Mouse (Mus musculus): ENCODE results near the gene Eif2ak1. TPM values are rescaled to one million over a fixed set of nuclear protein-coding genes. Genes with fewer than 3 reads are reported as not detected.
"Not testable (repeated sequence)": the region's sequence is repeated elsewhere in the genome, so short reads cannot be mapped to it uniquely, and the experiment has no call there.

Eif2ak1 gene
- 45.6 and 49.5 TPM in 2 replicates for polyA plus RNA-seq (2015; fragmentation: Nextera tagmentation; extraction: Ambion mirVana)

DNA sequence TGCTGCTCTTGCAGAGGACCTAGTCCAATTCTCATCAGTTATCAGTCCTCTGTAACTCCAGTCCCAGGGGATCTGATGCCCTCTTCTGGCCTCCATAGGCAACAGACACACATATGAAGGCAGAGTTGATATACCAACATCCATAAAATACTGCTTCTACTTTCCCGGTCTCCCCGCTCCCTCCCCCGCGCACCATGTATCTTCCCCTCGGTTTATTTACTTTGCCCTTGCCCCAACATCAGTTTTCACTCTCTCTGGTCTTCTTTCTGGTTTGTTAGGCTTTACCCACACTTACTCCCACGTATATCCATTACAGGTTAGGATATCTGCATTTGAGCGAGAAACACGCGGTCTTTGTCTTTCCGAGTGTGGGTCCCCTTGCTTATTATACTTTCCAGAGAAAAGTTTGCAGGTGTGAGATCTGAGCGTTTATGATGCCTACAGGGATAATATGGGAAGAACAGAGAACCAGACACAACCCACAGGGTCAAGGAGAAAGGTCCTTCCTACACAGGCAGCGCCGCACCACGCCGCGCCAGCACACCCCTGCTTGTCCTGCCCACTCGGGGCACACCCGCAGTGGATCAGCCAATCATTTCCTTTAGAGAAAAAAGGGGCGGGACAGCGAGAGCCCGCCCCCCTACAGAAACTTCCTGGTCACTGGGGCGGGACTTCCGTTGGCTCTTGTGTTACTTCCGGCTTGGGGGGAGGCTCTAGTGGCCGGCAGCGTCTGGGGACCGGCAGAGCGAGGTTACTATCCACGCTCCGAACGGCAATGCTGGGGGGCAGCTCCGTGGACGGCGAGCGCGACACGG lies at the start of gene Eif2ak1:
TSS of gene Eif2ak1 (plus strand) at position 673 of the 815 bp plus-strand sequence.
- H3K27ac ChIP-seq (ENCODE audit: low read depth): peak within 1 kb of the TSS; percentile 97
- 0% methylated on average over 37 of the region's 37 CpGs for WGBS (ENCODE audit: insufficient replicate concordance)
- H3K9me3 ChIP-seq (ENCODE audit: low read length): no peaks in the 10 kb centered on the region
- DNase-seq (peak; percentile 96), ATAC-seq (peak; percentile 93)
- 0 out of 2 replicates have a peak, but pooled peaks cover 2% of the 10 kb centered on the region for H3K36me3 ChIP-seq (replicated peaks; ENCODE audit: insufficient read depth, low read length)
- H3K4me3 ChIP-seq (ENCODE audit: low read depth, low read length): peak within 1 kb of the TSS; percentile 88
- TF ChIP-seq EP300 (IDR thresholded peaks at IDR 0.05; ENCODE audit: low read depth): peak; percentile 54; the same call in 1 of the 2 replicates
- TF ChIP-seq CTCF (IDR thresholded peaks at IDR 0.05; ENCODE audit: low read depth): peak; percentile 77
- H3K4me2 ChIP-seq (ENCODE audit: low read depth, low read length): peak within 1 kb of the TSS; percentile 88
- H3K9ac ChIP-seq (replicated peaks): peak within 1 kb of the TSS; percentile 96
- no peaks in the 10 kb centered on the region for H3K27me3 ChIP-seq (ENCODE audit: insufficient read depth, low read length)
- H3K4me1 ChIP-seq (ENCODE audit: insufficient read depth): peaks cover 11% of the 10 kb centered on the region

DNA sequence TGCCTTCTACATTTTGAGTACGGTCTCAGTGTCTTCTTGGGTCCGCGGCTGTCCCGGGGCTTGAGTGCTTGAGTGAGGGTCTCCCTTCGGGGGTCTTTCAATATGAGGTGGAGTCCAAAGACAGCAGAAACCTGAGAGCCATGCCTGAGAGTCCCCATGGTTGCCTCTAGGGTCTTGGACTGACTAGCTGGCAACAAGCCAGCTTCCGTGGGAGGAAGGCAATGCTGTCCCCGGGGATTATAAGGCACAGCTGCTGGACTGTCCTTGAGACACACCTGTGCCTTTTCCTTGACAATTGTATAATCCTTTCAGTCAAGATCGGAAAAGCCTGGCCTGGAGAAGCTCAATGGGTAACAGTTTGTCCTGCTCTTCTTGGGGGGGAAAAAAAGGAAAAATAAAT lies 35.6 kb upstream of the Eif2ak1 start:
- Histone ChIP-seq H3K4me3 (ENCODE audit: low read depth, low read length) (no peak overlapping the region), H3K4me1 (ENCODE audit: insufficient read depth) (no peaks in the 10 kb centered on the region), H3K9ac (replicated peaks) (no peak overlapping the region), H3K27me3 (ENCODE audit: insufficient read depth, low read length) (no peaks in the 10 kb centered on the region), H3K4me2 (ENCODE audit: low read depth, low read length) (no peak overlapping the region), H3K27ac (ENCODE audit: low read depth) (no peak overlapping the region), H3K36me3 (replicated peaks; ENCODE audit: insufficient read depth, low read length) (no peaks in the 10 kb centered on the region), H3K9me3 (ENCODE audit: low read length) (no peaks in the 10 kb centered on the region)
- TF ChIP-seq EP300 (IDR thresholded peaks at IDR 0.05; ENCODE audit: low read depth) (no peak), CTCF (IDR thresholded peaks at IDR 0.05; ENCODE audit: low read depth) (no peak)
- DNase-seq: no peak
- WGBS (ENCODE audit: insufficient replicate concordance): 85% methylated on average over 7 of the region's 8 CpGs
- ATAC-seq: no peak

DNA sequence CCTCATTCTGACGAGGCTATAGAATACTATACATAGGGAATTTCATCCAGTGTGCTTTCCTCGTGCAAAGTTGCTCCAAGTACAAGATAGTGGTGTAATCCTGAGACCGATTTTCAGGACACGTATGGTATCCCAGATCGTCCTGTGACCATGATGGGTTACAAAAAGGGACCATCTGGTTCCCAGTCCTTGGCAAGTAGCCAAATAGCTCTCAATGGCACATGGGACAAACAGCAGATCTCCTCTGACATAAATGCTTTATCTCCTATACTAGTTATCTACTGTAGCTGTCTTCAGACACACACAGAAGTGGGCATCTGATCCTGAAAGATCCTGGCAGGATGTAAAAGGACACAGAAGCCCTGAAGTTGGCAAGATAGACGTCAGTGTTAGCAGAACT lies 32.2 kb upstream of the Eif2ak1 start:
- Histone ChIP-seq H3K4me3 (ENCODE audit: low read depth, low read length) (no peak overlapping the region), H3K4me1 (ENCODE audit: insufficient read depth) (no peaks in the 10 kb centered on the region), H3K36me3 (replicated peaks; ENCODE audit: insufficient read depth, low read length) (no peaks in the 10 kb centered on the region), H3K4me2 (ENCODE audit: low read depth, low read length) (no peak overlapping the region), H3K27me3 (ENCODE audit: insufficient read depth, low read length) (no peaks in the 10 kb centered on the region), H3K9me3 (ENCODE audit: low read length) (no peaks in the 10 kb centered on the region), H3K27ac (ENCODE audit: low read depth) (no peak overlapping the region), H3K9ac (replicated peaks) (no peak overlapping the region)
- ATAC-seq (no peak), DNase-seq (no peak)
- WGBS (ENCODE audit: insufficient replicate concordance): 67% methylated on average over 6 of the region's 6 CpGs
- TF ChIP-seq CTCF (IDR thresholded peaks at IDR 0.05; ENCODE audit: low read depth) (no peak), EP300 (IDR thresholded peaks at IDR 0.05; ENCODE audit: low read depth) (no peak)

DNA sequence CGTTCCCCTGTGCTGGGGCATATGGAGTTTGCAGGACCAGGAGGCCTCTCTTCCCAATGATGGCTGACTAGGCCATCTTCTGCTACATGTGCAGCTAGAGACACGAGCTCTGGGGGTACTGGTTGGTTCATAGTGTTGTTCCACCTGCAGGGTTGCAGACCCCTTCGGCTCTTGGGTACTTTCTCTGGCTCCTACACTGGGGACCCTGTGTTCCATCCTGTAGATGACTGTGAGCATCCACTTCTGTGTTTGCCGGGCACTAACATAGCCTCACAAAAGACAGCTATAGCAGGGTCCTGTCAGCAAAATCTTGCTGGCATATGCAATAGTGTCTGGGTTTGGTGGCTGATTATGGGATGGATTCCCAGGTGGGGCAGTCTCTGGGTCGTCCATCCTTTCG lies 16.4 kb upstream of the Eif2ak1 start:
- 85% methylated on average over 6 of the region's 6 CpGs for WGBS (ENCODE audit: insufficient replicate concordance)
- H3K27ac ChIP-seq (ENCODE audit: low read depth); DNase-seq; ATAC-seq; H3K9me3 ChIP-seq (ENCODE audit: low read length); H3K9ac ChIP-seq (replicated peaks); H3K27me3 ChIP-seq (ENCODE audit: insufficient read depth, low read length); H3K4me2 ChIP-seq (ENCODE audit: low read depth, low read length); H3K36me3 ChIP-seq (replicated peaks; ENCODE audit: insufficient read depth, low read length); H3K4me1 ChIP-seq (ENCODE audit: insufficient read depth); H3K4me3 ChIP-seq (ENCODE audit: low read depth, low read length): not testable (repeated sequence)

DNA sequence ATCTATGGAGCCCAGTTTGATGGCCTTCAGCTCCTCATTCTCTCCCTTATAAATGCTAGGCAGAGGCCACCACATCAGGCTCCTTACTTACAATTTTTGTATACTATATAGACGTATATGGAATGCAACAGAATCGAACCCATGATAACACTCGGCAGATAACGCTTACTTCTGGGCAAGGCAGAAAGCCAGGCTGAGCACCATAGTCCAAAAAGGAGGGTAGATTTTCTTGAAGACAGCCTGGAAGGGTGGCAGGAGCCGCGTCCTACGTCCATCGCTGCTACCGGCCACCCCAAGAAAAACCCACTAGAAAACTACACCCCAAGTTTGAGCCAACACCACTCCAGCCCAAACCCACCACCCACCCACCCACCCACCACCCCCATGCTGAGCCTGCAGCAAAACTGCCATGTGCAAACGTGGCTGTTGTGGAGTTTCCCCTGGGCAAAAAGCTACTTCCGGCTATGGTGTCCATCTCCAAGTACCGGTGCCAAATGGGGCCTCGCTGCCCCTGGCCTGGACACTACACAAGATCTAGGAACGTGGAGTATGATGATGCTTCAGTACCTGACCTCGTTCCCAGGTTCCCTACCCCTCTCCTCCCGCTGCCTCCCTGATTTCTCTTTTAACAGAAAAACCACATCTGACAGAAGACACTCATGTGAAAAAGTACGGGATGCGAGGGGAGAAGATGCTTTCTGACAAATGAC lies 13.4 kb upstream of the Eif2ak1 start:
- no peaks in the 10 kb centered on the region for H3K4me1 ChIP-seq (ENCODE audit: insufficient read depth)
- WGBS (ENCODE audit: insufficient replicate concordance): 79% methylated on average over 18 of the region's 18 CpGs
- TF ChIP-seq CTCF (IDR thresholded peaks at IDR 0.05; ENCODE audit: low read depth) (no peak), EP300 (IDR thresholded peaks at IDR 0.05; ENCODE audit: low read depth) (no peak)
- DNase-seq: no peak
- no peak overlapping the region for H3K4me3 ChIP-seq (ENCODE audit: low read depth, low read length)
- H3K27me3 ChIP-seq (ENCODE audit: insufficient read depth, low read length): no peaks in the 10 kb centered on the region
- H3K27ac ChIP-seq (ENCODE audit: low read depth): no peak overlapping the region
- no peak overlapping the region for H3K4me2 ChIP-seq (ENCODE audit: low read depth, low read length)
- no peaks in the 10 kb centered on the region for H3K9me3 ChIP-seq (ENCODE audit: low read length)
- ATAC-seq: no peak
- H3K9ac ChIP-seq (replicated peaks): no peak overlapping the region
- H3K36me3 ChIP-seq (replicated peaks; ENCODE audit: insufficient read depth, low read length): no peaks in the 10 kb centered on the region

DNA sequence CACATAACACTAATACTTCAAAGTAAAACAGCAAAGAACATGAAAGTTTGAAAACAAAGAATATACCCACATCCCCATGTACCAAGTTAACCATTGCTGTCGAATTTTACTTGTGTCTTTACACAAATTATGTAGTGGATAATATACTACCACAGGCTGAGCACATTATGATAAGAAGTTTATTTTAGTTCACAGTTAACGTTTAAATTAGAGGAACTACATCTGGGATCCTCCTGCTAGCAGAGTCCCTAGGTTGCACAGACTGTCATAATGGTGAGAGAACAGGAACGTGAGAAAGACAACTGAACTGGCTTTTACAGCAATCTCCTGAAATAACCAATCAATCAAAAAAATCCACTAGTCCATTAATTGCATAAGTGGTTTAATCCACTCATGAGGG lies 10.3 kb upstream of the Eif2ak1 start:
- Histone ChIP-seq H3K4me2 (ENCODE audit: low read depth, low read length) (no peak overlapping the region), H3K4me1 (ENCODE audit: insufficient read depth) (no peaks in the 10 kb centered on the region), H3K27me3 (ENCODE audit: insufficient read depth, low read length) (no peaks in the 10 kb centered on the region), H3K9ac (replicated peaks) (no peak overlapping the region), H3K4me3 (ENCODE audit: low read depth, low read length) (no peak overlapping the region), H3K27ac (ENCODE audit: low read depth) (no peak overlapping the region), H3K36me3 (replicated peaks; ENCODE audit: insufficient read depth, low read length) (no peaks in the 10 kb centered on the region), H3K9me3 (ENCODE audit: low read length) (no peaks in the 10 kb centered on the region)
- DNase-seq: no peak
- WGBS (ENCODE audit: insufficient replicate concordance): 45% methylated on average over 3 of the region's 3 CpGs
- TF ChIP-seq EP300 (IDR thresholded peaks at IDR 0.05; ENCODE audit: low read depth) (no peak), CTCF (IDR thresholded peaks at IDR 0.05; ENCODE audit: low read depth) (no peak)
- no peak for ATAC-seq
